Mouse (Mus musculus) right cerebral cortex, postnatal 14 days (tissue): ENCODE measurements around the gene Gm20388.
A peak's percentile ranks its signal among the peaks of the same experiment; 100 is the strongest.

Source experiments
- DNase-seq: peaks from one replicate; pipeline ENCODE4 v3.0.0; 2022

The Gm20388 gene

DNA sequence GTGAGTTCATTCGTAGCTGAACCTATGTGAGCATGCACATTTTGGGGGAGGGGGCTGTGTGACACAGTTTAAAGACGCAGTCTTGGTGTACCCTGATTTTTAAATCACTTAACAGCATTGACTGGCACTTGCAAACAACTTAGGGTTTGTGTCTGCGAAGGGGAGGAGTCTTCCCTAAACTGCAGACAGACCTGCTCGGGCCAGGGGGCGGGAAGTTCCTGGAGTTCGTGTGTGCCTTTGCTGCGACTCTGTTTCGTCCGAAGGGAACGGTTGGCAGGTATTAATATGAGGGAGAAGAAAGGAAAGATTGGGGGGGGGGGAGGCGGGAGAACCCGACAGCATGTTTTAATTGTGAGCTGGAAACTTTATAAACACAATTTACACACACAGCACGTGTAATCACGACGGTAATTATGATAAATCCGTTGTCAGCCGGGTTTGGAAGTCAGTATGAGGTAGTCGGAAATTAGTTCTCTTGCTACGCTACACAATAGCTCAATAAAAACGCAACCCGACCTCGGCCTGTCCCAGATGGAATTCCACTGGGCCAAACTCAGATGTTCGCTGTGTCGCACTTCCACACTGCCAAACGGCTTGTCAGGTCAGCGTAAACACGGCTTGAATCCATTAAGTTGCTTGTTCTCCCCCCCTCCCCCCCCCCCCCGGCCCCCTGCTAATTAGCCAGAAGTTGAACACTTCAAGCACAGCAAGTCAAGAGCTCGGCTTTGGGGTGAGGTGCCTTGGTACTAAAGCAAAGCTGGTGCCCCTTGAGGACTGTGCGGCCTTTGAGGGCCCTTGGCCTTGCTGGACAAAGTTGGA, 1264.3 kb downstream of the Gm20388 start:
- DNase-seq, result no peak

DNA sequence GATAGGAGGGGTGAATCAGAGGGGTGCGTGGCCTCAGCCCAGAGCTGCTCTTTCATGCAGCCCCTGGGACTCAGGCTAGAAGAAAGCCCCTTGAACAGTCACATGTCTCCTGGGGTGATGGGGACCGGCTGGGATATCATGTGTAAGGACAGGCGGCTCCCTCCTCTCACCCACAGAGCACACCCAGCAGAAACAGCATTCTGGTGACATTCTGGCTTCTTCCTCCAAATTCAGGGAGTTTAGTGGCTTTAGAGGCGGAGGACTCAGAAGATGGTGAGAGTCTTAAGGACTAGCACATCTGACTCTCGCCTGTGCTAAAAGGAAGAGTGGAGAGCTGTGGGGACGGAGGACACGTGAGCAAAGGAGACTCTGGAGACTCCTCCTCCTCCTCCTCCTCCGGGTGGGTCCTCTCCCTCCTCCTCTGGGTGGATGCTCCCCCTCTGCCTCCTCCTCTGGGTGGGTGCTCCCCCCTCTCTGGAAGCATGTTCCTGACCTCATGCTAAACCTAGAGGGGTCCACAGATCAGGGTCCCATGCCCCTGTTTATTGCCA, 1265.0 kb downstream of the Gm20388 start:
- DNase-seq, result no peak

DNA sequence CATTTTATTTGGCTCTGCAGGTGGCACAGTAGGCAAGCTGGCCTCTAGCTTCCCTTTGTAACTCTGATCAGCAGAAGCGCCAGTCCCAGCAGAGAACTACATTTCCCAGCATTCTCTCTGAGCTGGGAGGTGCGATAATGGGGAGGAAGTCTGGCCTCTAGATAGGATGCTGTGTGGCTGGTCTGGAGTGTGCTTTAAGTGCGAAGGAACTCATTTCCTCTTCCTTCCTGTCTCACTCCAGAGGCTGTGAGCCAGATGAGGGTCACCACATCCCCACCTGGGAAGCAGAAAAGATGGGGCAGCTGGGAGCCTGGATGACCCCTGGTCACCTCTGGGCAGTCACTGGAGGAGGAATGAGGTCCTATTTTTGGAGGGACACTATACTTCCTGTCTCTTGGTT, 1265.7 kb downstream of the Gm20388 start:
- DNase-seq, result no peak

DNA sequence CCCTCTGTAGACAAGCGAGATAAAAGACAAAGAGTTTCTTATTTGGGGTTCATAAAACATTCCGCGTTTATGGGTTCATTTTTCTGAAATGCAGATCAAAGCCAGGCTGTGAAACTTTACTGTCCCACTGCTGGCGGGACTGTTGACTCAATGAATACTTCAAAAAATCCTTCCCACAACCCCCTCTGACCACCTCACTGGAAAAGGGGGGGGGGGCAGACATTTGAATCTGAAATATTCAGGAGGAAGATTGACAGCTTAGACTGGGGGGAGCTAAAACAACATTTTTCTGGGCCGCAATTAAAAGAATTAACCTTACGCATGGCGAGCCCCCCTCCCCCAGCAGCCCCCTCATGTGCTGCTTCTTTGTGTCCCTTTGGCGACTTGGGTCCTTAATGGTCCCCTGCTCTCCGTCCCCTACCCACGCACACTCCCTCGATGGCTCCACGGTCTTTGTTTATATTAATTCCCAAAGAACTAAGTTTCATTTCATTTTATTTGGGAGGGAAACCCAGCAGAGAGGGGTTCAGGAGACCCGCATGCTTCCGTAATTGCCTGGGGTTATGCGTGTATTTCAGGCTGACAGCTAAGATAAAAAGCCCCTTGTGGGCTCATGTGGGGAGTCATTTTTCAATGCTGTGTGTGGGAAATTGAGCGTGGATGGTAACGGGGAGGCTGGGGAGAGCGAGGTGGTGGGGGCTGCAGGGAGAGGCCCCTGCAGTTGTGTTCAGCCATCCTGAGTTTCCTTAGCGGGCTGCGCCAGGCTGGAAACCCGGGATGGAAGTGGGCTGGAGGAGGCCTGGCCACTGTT, 1270.0 kb downstream of the Gm20388 start:
- no peak for DNase-seq

DNA sequence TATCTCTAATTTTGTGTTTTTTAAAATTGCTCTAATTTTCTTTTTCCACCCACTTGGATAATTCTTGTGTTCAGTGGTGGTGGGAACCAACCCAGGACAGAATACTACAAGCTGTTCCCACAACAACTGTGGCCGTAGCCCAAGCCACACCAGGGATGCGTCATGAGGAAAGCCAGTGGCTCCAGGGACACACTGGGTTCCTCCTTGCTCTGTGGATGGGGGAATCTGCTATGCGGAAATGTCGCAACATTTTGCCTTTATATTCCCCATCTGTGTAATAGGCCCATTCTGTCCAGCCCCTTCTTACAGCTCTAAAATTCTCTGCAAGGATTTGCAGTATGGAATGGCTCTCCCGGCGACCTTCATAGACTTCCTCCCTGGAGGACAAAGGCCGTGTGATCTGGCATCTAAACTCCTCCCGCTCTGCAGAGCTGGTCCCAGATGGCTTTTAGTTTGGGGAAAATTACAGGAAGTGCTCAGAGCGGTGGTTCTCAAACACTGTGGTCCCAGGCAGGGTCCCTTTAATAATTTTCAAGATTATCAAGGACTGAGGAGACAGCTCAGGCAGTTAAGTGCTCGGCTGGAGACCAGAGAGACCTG, 1270.7 kb downstream of the Gm20388 start:
- DNase-seq, result no peak

DNA sequence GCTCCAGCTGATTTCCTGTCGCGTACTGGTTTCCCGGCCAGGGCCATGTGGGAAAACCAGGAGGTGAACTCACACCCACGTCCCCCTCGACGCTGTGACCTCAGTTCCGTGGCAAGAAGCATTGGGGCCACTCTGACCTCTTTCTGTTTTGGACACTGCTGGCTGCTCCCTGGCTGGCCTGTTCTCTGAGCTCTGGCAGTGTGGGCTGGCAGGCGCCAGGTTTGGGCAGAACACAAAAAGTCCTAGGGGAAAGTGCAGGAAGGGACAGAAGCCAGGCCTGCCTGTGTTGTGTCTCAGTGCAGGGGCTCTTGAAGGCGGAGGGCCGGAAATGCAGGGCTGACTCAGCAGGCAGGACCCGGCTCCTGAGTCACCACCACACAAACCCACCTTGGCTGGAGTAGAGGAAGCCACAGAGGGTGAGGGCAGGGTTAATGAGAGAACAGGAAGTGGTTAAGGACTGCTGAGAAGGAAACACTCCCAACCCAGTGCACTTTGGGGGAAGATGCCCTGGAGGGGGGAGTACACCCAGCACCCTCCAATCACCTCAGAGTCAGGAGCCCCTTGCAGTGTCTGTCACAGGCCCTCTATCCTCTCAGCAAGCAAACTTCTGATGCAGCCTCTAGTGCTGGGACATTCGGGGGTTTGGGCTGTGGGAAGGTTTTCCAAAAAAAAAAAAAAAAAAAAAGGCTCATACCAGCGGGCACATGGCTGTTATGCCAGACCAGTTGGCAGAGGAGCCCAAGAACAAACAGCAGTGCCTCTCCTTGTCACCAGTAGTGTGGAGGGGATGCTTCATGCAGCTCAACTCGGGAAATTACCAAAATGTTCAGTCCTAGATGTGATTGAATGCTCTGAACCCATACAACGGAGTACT, 1277.1 kb downstream of the Gm20388 start:
- no peak for DNase-seq

DNA sequence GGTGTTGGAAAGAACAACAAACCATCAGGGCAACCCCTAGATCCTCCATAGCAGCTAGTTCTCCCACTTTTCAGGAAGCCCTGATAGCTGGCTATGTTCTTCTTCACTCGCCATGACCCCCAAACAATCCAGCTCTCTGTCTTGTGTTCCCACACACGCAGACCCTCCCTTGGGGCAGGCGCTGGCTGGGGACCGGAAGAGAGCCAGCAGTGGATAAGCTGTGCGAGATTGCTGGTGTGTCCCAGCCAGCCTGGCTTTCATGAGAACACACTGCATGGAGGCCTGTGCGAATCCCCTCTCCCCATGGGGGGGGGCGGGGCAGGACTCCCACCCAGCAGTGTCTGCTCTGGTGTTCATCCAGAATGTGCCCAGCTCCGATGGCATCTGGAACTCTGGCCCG, 1278.4 kb downstream of the Gm20388 start:
- DNase-seq, result no peak

DNA sequence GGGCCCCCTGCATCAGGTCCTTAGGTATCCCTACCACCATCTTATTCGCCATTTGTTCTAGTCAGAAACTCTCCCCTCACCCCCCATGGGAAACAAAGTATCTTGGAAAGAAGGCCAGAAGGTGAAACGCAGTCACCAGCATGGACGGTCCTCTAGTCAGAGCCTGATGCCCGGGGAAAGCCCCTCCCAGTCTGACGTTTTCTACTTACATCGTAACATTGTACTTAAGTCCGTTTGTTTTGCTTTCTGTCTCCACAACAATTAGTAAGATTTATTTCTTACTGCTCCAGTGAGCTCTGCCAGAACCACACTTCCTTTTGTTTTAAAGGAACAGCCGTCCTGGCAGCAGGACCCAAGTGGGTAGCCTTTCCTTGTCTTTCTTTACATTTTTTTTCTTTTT, 1281.8 kb downstream of the Gm20388 start:
- DNase-seq, result no peak

DNA sequence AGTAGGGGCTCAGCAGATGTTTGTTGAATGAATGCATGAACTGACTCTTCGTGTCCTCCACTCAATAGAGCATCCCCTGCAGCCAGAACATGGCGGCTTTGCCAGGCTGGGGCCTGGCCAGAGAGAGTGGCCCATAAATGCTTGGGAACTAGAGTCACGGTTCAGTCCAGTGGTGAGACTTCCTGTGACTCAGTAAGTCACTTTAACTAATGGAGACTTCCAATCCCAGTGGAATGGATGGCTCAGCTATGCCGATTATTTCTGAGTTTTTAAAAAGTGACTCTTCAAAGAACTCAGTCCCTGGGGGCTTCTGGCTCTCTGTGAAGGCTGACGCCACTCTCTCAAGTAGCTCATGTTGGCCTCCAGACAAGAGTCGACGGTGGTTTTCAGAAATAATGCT, 1285.3 kb downstream of the Gm20388 start:
- DNase-seq, result no peak

DNA sequence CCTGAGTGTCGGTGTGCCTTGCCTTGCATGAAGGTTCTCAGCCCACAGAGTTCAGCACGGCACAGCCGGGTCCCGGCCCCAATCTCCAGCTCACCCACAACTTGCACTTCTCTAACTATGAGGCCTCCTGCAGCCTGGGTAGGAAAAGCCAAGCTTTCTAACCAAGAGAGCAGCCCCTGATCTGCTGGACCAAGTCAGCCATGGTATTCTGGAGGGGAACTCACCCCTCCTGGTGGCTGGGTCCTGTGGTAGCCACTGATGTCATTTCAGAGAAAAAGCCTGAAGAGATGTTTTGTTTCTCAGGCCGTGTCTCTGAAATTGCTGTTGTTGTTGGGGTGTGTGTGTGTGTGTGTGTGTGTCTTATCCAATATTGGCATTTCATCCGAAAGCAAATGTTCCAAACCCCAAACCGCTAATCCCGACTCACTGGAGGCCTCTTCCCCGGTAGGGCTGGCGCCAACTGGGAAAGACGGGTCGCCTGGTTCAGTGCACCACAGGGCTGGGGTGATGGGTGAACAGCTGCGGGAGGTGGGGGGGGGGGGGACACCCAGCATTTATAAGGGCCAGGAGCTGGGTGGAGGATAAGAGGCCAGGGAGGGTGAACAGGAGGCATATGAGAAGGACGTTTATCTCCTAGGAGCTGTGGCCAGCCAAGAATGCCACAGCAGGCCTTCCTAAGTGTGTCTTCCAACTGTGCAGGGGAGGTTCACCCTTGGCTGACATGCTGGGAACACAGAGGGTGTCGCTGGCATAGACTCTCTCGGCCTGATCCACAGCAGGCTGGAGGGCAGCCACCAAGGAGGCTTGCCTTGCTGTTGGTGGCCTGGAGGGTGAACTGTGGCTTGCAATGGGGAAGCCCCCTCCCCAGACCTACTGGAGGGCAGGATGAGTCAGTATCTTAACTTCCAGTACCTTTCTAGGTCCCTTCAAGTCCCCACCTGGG, 1286.4 kb downstream of the Gm20388 start:
- no peak for DNase-seq

DNA sequence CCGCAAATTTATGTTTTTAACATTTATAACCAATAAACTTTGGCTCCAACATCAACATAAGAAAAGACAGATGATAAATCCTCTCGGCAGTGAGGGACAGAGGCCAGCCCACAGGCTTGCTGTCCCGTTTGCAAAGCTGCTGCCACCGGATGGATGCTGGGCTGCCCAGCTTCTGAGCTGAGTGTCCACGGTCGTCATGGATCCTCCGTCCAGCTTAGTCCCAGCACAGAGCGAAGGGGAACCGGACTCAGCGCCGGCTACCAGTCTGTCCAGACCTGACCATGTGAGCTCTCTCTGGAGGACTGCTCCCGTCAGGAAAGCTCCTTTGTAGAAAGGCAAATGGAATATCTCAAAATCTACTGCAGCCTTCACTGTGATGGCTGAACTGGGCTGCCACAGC, 1289.4 kb downstream of the Gm20388 start:
- no peak for DNase-seq

DNA sequence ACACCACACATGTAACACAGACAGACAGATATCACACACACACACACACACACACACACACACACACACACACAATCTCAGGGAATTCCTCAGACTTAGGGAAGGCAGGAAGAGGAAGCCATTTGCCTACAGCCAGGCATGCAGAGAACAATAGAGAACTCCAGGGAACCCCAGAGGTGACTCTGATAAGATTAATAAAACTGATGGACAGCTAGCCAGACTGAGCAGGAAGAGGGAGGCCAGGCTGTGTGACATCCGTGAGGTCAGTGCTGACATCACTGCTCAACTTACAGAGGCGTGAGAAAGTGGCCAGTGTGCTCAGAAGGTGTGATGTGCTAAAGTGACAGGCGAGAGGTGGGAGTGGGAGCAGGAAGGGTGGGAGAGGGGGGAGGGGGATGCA, 1290.3 kb downstream of the Gm20388 start:
- DNase-seq, result no peak

DNA sequence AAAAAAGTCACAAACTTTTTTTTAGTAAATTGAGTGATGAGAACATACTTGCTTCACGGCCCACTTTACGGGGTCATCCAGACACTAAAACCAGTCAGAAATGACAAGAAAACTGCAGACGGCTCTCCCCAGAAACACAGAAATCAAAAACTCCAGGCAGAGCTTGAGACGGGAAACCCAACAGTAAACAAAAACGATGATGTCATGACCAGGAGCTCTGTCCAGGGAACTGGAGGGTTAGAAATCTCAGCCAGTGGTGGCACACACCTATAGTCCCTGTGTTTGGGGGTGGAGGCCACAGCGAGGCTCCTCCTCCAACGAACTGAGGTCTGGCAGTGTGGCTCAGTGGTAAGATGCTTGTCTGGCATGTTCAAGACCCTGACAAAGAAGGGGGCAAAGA, 1291.0 kb downstream of the Gm20388 start:
- DNase-seq, result no peak

DNA sequence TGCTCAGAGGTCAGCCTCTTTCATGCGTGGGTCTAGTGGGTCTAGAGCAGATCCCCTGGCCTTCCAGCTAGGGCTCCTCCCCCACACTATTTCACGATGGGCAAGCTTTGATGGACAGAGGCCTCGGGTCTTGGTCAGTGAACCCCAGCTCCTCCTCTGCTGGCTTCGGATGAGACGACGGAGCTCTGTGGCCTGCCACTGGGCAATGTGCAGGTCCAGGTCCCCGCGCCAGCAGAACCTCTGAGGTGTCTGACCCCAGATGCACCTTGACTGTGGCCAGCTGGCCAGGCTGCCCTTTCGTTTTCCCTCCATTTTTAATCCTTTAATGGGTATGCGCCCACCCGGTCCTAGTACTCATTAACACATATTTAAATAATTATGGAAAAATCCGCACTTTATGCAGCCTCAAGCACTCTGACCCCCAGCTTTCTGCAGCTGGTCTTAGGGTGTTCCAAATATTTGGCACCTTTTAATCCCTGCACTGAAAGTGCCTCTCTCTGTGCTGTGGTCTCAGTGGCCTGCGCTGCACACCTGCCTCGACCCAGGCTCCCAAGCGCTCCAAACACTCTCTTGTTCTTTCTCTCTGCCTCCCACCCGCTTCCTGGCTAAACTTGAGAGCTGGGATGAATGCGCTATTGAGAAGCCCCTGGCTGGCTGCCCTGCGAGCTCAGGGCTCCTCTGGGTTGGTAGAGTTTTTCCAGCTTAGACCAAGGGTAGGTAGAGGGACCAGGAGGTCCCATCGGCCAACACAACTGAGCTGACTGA, 1293.2 kb downstream of the Gm20388 start:
- DNase-seq, result peak; percentile 64

DNA sequence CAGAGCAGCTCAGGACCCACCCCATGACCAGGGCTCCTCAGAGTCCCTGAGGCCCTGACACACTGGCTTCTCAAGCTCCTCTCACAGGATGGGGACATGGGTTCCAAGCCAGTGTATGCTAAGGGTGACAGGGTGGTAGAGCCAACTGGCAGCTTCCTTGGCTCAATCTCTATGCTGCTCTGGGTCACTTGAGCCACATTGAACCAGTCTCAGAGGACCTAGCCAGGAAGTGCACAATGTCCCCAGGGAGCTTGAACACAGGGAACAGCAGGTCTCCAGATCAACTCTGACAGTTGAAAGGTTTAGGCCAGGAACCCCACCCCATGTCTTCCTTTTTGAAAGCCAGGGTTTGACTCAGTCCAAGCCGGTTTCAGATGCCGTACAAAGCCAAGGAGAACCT, 1296.5 kb downstream of the Gm20388 start:
- DNase-seq, result no peak

DNA sequence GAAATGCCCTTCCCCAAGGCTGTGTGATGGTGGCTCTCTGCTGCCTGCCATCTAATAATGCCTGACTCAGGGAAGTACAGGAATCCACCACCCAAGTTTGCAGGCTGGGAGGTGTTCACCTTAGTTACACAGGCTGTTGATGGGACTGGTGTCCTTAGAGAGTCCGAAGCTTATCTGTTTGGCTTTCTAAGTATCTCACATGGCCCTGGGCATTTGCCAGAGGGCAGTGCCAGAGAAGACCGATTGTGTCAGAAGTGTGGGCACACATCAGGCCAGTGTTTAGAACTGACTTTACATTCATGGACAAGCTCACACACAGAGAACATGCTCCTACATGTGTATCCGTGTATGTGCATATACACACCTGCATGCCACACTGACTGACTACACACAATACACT, 1300.0 kb downstream of the Gm20388 start:
- no peak for DNase-seq

DNA sequence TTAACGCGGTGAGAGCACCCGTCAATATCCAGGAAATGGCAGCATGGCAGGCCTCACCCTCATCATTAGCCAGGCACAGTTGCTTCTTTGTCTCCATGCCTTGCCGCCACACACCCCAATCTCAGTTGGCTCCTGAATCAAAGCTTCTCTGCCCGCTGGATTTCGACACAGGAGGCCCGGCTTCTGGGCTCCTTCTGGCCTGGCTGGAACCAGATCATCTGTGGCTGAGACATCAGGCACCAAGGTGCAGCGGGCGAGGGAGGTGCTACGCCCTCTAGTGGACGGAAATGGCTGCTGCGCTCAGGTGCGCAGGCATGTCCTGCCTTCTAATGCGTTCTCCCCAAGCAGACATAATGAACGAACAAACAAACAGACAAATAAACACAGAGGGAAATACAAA, 1302.6 kb downstream of the Gm20388 start:
- DNase-seq, result no peak

DNA sequence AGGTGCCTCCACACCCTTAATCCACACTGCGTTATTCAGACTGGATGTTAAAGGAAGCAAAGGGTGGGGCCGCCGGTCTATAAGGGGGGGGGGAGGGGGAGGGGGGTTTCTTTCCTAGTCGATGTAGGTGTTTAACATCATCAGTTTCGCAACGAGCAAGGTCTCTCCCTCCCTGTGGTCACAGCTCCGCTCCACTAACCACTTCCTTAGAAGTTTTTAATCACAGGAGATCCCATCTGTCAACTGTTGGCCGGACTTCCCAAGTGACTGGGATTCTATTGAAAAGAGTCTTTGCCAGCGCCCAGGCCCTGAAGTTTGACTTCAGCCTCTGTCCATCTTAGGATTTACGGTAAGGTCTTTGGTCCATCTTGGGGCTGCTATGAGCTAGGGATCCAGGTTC, 1303.0 kb downstream of the Gm20388 start:
- DNase-seq, result no peak

DNA sequence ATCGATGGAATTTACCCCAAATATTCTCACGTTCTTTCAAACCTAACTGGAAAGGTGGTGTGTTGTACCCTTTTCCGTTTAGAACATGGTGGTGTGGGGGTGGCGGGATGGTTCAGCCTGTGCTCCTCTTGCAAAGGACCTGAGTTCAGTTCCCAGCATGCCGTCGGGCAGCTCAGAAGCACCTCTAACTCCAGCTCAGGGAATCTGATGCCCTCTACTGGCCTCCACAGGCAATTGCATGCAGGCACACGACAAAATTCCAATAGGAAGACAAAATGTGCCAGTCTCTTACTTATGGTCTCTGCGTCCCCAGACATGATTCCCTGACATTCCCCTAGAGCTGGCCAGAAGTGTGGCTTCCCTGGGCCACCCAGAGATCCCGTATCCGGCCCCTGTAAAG, 1304.3 kb downstream of the Gm20388 start:
- DNase-seq, result no peak

DNA sequence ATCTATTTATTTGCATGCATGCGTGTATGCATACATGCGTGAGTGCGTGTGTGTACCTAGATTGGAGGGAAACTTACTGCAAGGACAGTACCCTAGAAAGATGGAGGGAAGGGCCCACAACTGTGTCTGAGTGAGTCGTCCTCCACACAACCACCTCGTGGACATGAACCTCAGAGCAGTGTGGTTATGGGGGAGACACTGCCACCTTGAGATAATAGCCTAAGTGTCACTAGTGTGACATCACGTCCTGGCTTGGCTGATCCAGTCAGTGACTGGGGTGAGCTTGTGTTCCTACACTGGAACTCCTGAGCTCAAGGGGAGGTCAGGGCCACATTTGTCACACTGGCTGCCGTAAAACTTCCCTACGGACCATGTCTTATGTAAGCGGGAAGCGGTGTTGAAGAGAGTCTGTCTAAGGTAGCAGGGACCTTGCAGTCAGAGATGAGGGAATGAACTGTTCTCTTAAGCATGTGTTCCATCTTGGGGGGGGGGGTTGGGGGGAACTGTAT, 1305.9 kb downstream of the Gm20388 start:
- no peak for DNase-seq
